Mouse (Mus musculus): ENCODE data around the gene Snd1. TPM values are rescaled to one million over a fixed set of nuclear protein-coding genes. Genes with fewer than 3 reads are reported as not detected.

Gene Snd1
- polyA plus RNA-seq, 1 experiment: 155 TPM

DNA sequence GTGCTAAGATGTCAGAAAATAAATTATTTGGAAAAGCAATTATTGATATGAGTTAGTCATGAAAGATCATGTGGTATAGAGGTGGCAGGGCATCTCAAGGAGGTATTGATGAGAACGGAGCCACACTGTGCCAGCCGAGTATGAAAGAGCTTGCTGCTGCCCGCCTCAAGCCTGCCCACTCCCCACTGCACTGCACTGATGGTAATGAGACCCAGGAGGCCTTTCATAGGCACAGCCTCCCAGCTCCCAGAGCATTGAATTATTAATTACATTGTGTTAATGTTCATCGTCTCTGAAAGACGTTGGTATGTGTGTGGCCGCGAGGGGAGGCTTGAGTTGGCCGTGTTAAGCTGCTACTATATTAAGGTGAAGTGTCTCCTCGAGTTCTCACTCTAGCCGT lies 390.2 kb downstream of the Snd1 start:
- H3K36me3 ChIP-seq (ENCODE audit: control insufficient read depth, insufficient read depth): peaks cover 9% of the 10 kb centered on the region
- no peak for TF ChIP-seq FOSL1 (IDR thresholded peaks at IDR 0.05; ENCODE audit: insufficient read depth, low read length, poor library complexity, severe bottlenecking)
- TF ChIP-seq MAX (IDR thresholded peaks at IDR 0.05): no peak
- TF ChIP-seq MYOG (IDR thresholded peaks at IDR 0.05; ENCODE audit: control insufficient read depth, extremely low read depth, insufficient read length): no peak
- peaks cover 3% of the 10 kb centered on the region for H3K79me3 ChIP-seq (ENCODE audit: low read depth)
- no peaks in the 10 kb centered on the region for H3K27me3 ChIP-seq (ENCODE audit: control insufficient read depth, insufficient read depth, insufficient read length)
- no peaks in the 10 kb centered on the region for H3K79me2 ChIP-seq (ENCODE audit: control insufficient read depth, insufficient read depth)
- no peak overlapping the region for H3K4me3 ChIP-seq (ENCODE audit: insufficient read depth, poor library complexity, severe bottlenecking)
- H3ac ChIP-seq (ENCODE audit: control insufficient read depth, insufficient read length, low read depth): no peak overlapping the region

DNA sequence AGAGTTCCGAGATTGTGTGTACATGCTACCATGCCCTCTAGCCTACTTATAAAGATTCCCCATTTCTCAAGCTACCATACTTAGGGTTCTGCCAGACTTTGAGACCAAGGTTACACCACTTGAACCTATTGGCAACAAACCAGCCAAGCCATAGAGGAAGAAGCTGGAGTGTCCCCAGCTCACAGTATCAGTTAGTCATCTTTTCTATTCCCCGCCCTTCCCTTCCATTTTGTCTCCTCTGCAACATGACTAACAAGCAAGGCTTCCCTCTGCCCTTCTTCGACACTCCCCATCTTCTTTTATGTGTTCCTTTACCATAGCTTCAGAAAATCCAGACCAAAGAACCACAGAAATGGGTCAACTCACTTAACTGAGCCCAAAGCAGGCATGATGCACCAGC lies 391.3 kb downstream of the Snd1 start:
- TF ChIP-seq USF1 (IDR thresholded peaks at IDR 0.05; ENCODE audit: low read depth): no peak
- no peak for TF ChIP-seq MYOG (IDR thresholded peaks at IDR 0.05; ENCODE audit: control insufficient read depth, extremely low read depth, insufficient read length)
- TF ChIP-seq MAX (IDR thresholded peaks at IDR 0.05): no peak
- H3K36me3 ChIP-seq (ENCODE audit: control insufficient read depth, insufficient read depth): peaks cover 9% of the 10 kb centered on the region
- H3K79me2 ChIP-seq (ENCODE audit: control insufficient read depth, insufficient read depth): no peaks in the 10 kb centered on the region
- no peak overlapping the region for H3K4me3 ChIP-seq (ENCODE audit: insufficient read depth, poor library complexity, severe bottlenecking)
- peaks cover 3% of the 10 kb centered on the region for H3K79me3 ChIP-seq (ENCODE audit: low read depth)
- H3K27me3 ChIP-seq (ENCODE audit: control insufficient read depth, insufficient read depth, insufficient read length): no peaks in the 10 kb centered on the region
- no peak overlapping the region for H3ac ChIP-seq (ENCODE audit: control insufficient read depth, insufficient read length, low read depth)

DNA sequence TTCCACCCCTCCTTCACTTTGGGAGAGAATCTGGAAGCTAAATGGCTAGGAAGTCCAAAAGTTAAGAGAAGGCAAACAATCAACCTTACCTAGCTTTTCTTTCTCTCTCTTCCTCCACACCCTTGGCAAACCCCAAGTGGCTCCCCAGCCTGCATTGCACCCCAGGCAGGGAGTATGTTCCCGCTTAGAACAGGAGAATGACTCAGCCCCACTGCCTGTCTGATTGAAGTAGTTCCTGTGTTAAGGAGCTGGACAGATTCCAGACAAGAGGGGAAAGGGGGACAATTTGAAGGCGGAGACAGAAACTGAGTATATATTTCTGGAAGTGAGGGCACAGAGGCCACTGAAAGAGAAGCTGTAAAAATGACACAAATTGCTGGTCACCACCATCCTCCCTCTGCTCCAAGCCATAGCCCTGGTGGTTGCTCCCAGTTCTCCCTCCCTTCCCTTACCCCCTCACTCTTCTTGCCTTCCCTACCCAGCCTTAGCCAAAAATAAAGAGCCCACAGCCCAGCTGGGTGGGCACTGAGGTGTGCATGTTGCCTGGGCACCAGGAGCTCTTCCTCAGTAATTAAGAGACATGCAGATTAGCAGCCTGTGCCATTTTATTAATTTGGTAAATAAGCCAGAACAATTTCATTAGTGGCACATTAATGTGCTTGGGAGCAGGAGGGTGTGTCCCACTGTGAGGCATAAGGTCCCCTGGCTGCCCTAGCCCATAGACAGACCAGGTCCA lies 392.7 kb downstream of the Snd1 start:
- Histone ChIP-seq H3K4me3 (ENCODE audit: insufficient read depth, poor library complexity, severe bottlenecking) (no peak overlapping the region), H3K79me3 (ENCODE audit: low read depth) (peaks cover 3% of the 10 kb centered on the region), H3K36me3 (ENCODE audit: control insufficient read depth, insufficient read depth) (peaks cover 9% of the 10 kb centered on the region), H3ac (ENCODE audit: control insufficient read depth, insufficient read length, low read depth) (no peak overlapping the region), H3K79me2 (ENCODE audit: control insufficient read depth, insufficient read depth) (no peaks in the 10 kb centered on the region), H3K27me3 (ENCODE audit: control insufficient read depth, insufficient read depth, insufficient read length) (no peaks in the 10 kb centered on the region)
- TF ChIP-seq MYOG (IDR thresholded peaks at IDR 0.05; ENCODE audit: control insufficient read depth, extremely low read depth, insufficient read length): no peak
- TF ChIP-seq FOSL1 (IDR thresholded peaks at IDR 0.05; ENCODE audit: insufficient read depth, low read length, poor library complexity, severe bottlenecking): no peak
- TF ChIP-seq CEBPB (IDR thresholded peaks at IDR 0.05; ENCODE audit: low read depth): no peak
- no peak for TF ChIP-seq MYOD1 (IDR thresholded peaks at IDR 0.05; ENCODE audit: control insufficient read depth, insufficient read length, low read depth)
- TF ChIP-seq USF1 (IDR thresholded peaks at IDR 0.05; ENCODE audit: low read depth): no peak
- no peak for TF ChIP-seq MAX (IDR thresholded peaks at IDR 0.05)
- no peak for TF ChIP-seq CTCF (IDR thresholded peaks at IDR 0.05; ENCODE audit: control insufficient read depth, insufficient read depth, insufficient read length)

DNA sequence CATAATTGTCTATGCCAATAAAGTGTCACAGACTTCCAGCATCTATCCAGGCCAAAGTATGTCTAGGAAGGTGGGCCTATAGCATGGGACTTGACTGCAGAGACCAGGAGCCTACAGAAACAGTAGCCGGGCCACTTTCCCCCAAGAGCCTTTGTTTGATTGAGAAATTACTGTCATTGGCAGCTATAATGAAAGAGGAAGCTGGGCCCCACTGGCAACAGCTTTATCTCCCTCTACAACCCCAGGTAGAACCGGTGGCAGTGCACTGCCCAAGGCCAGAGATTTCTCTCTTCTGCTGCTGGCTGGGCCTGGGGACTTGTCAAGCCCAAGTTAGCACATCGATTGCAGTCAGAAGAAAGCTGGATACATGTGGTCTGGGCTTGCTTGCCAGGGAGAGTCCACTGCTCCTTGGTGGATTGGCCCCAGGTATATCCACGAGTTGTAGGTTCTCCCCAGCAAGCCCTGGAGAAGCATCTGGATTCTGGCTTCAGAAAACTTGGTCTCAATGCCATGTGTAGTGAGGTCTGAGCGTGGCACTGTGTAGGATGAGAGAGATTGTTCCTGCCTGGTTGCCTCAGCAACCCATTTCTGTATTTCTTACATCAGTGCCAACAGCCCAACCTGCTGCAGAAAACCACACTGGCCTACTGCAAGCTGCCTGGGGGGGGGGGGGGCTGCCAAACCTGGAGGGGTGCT lies 396.9 kb downstream of the Snd1 start:
- Histone ChIP-seq H3ac (ENCODE audit: control insufficient read depth, insufficient read length, low read depth) (no peak overlapping the region), H3K36me3 (ENCODE audit: control insufficient read depth, insufficient read depth) (peaks cover 35% of the 10 kb centered on the region), H3K79me3 (ENCODE audit: low read depth) (no peaks in the 10 kb centered on the region), H3K79me2 (ENCODE audit: control insufficient read depth, insufficient read depth) (no peaks in the 10 kb centered on the region), H3K4me3 (ENCODE audit: insufficient read depth, poor library complexity, severe bottlenecking) (no peak overlapping the region), H3K27me3 (ENCODE audit: control insufficient read depth, insufficient read depth, insufficient read length) (no peaks in the 10 kb centered on the region)
- no peak for TF ChIP-seq MAX (IDR thresholded peaks at IDR 0.05)
- no peak for TF ChIP-seq CTCF (IDR thresholded peaks at IDR 0.05; ENCODE audit: control insufficient read depth, insufficient read depth, insufficient read length)
- TF ChIP-seq MYOG (IDR thresholded peaks at IDR 0.05; ENCODE audit: control insufficient read depth, extremely low read depth, insufficient read length): no peak
- TF ChIP-seq USF1 (IDR thresholded peaks at IDR 0.05; ENCODE audit: low read depth): no peak
- no peak for TF ChIP-seq FOSL1 (IDR thresholded peaks at IDR 0.05; ENCODE audit: insufficient read depth, low read length, poor library complexity, severe bottlenecking)
- no peak for TF ChIP-seq MYOD1 (IDR thresholded peaks at IDR 0.05; ENCODE audit: control insufficient read depth, insufficient read length, low read depth)
- TF ChIP-seq CEBPB (IDR thresholded peaks at IDR 0.05; ENCODE audit: low read depth): no peak

DNA sequence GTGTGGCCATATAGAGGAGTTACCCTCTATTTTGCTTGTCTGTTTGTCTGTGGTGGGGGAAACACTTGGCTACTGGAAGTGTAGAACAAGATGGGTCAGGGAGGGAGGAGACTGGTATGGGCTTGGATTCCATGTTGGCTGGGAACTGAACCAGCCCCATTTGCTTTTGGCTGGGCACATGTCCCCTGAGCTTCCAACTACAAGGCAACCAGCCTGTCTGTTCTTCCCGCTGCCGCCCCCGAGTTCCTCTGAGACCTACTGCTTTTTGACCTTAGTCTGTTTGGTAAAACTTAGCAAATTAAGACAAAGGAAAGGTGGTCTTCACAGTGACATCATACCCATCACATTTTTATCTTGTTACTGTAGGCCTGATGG lies 397.5 kb downstream of the Snd1 start:
- Histone ChIP-seq H3ac (ENCODE audit: control insufficient read depth, insufficient read length, low read depth) (no peak overlapping the region), H3K79me2 (ENCODE audit: control insufficient read depth, insufficient read depth) (no peaks in the 10 kb centered on the region), H3K36me3 (ENCODE audit: control insufficient read depth, insufficient read depth) (peaks cover 39% of the 10 kb centered on the region), H3K4me3 (ENCODE audit: insufficient read depth, poor library complexity, severe bottlenecking) (no peak overlapping the region), H3K27me3 (ENCODE audit: control insufficient read depth, insufficient read depth, insufficient read length) (no peaks in the 10 kb centered on the region), H3K79me3 (ENCODE audit: low read depth) (no peaks in the 10 kb centered on the region)
- TF ChIP-seq MYOD1 (IDR thresholded peaks at IDR 0.05; ENCODE audit: control insufficient read depth, insufficient read length, low read depth) (no peak), FOSL1 (IDR thresholded peaks at IDR 0.05; ENCODE audit: insufficient read depth, low read length, poor library complexity, severe bottlenecking) (no peak), CEBPB (IDR thresholded peaks at IDR 0.05; ENCODE audit: low read depth) (no peak), MAX (IDR thresholded peaks at IDR 0.05) (no peak), USF1 (IDR thresholded peaks at IDR 0.05; ENCODE audit: low read depth) (no peak), CTCF (IDR thresholded peaks at IDR 0.05; ENCODE audit: control insufficient read depth, insufficient read depth, insufficient read length) (no peak), MYOG (IDR thresholded peaks at IDR 0.05; ENCODE audit: control insufficient read depth, extremely low read depth, insufficient read length) (no peak)

DNA sequence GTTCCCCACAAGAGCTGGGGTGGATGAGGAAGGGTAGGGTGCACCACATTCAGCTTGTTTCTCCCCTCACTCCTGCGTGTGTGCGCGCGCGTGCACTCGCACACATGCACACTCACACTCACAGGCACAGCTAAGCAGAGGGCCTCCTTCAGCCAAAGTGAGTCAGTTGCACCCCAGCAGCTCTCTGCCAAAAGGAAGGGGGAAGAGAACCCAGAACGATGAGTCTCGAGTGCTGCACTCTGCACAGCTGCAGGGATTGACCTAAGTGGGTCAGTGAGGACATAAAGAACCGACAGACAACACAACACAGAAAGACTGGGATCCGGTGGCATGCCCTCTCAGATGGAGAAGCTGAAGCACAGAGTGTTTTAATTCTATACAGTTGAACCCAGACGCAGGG lies 399.1 kb downstream of the Snd1 start:
- Histone ChIP-seq H3K79me3 (ENCODE audit: low read depth) (no peaks in the 10 kb centered on the region), H3K79me2 (ENCODE audit: control insufficient read depth, insufficient read depth) (no peaks in the 10 kb centered on the region), H3ac (ENCODE audit: control insufficient read depth, insufficient read length, low read depth) (no peak overlapping the region), H3K4me3 (ENCODE audit: insufficient read depth, poor library complexity, severe bottlenecking) (no peak overlapping the region), H3K36me3 (ENCODE audit: control insufficient read depth, insufficient read depth) (peaks cover 36% of the 10 kb centered on the region), H3K27me3 (ENCODE audit: control insufficient read depth, insufficient read depth, insufficient read length) (no peaks in the 10 kb centered on the region)
- TF ChIP-seq FOSL1 (IDR thresholded peaks at IDR 0.05; ENCODE audit: insufficient read depth, low read length, poor library complexity, severe bottlenecking) (no peak), CTCF (IDR thresholded peaks at IDR 0.05; ENCODE audit: control insufficient read depth, insufficient read depth, insufficient read length) (no peak), MYOG (IDR thresholded peaks at IDR 0.05; ENCODE audit: control insufficient read depth, extremely low read depth, insufficient read length) (no peak), MAX (IDR thresholded peaks at IDR 0.05) (no peak), USF1 (IDR thresholded peaks at IDR 0.05; ENCODE audit: low read depth) (no peak), CEBPB (IDR thresholded peaks at IDR 0.05; ENCODE audit: low read depth) (no peak), MYOD1 (IDR thresholded peaks at IDR 0.05; ENCODE audit: control insufficient read depth, insufficient read length, low read depth) (no peak)

Measured in C2C12 (cell line).